Mouse (Mus musculus) fat pad, adult 2 months (tissue): ENCODE measurements around the gene Mindy4b-ps.
"Not testable (repeated sequence)": the region's sequence is repeated elsewhere in the genome, so short reads cannot be mapped to it uniquely, and the experiment has no call there.

Source experiments
- DNase-seq: peaks from one replicate; pipeline ENCODE4 v3.0.0-alpha.2; 2011; ENCODE audit warnings: low read depth, low spot score; ENCODE audit errors: extremely low read depth

Mindy4b-ps gene

DNA sequence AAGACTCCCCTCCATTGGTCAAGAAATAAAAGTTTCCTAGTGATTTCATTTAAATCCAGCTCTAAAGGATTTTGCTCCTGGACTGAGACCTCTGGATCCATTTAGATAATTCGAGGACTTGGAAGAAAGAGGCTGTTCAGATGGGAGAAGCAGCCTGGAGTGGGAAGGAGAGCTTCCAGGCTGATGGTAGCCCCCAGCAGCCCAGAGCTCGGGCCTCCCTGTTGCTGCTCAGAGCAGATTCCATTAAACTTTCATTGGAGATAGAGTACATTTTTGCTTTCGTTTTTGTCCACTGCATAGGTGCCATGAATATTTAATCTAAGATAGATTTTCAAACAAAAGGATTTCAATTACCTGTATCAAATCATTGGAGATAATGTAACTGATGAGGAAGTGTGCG, at the start of gene Mindy4b-ps:
Gene Mindy4b-ps, minus strand, starts transcription at position 101 of the 400 bp plus-strand sequence.
- DNase-seq = no peak

DNA sequence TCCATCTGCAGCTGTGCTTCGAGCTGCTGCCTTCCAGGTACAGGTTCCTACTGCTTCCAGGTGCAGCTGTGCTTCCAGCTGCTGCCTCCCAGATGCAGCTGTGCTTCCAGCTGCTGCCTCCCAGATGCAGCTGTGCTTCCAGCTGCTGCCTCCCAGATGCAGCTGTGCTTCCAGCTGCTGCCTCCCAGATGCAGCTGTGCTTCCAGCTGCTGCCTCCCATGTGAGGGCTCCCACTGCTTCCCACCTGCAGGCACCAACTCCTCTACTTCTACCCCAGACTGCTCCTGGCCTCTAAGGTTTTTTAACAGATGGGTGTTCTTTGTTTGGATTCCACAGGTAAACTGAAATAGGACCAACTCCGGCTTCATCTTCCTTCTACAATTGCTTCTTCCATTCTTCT, 49.8 kb upstream of the Mindy4b-ps start:
- not testable (repeated sequence) for DNase-seq

DNA sequence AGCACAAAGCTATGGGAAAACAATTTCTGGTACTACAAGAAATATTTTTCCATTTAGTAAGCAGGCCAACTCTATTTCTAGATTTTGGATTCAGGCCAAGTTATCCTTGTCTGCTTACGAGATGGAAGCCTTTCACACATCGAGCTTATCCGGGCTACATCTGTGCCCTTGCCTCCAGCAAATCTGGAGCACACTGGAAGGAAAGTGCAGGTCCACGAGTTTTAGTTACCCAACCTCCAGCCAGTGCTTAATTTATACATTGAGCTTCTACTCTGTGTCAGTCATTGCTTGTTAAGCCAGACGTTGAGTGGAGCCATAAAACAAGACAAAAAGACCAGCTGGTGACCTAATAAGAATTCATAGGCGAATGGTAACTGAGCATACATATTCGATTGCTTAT, 43.6 kb upstream of the Mindy4b-ps start:
- no peak for DNase-seq

DNA sequence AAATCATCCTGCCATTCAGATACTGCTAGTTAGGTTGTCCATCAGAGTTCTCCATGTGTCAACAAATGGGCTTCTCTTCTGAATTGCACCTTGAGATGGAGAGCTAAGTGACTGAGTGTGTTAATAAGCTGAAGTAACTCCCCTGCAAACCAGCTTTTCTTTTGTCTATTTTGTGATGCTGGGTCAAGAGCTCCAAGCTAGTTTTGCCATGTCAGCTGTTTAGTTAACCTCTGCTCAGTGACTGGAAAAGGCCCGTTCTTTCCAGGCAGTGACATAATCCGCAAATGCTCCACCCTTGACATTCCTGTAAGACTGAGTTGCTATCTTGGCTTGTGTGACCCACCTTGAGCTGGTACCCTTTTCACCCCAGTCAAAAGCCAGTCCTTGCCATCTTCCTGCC, 40.9 kb upstream of the Mindy4b-ps start:
- no peak for DNase-seq

DNA sequence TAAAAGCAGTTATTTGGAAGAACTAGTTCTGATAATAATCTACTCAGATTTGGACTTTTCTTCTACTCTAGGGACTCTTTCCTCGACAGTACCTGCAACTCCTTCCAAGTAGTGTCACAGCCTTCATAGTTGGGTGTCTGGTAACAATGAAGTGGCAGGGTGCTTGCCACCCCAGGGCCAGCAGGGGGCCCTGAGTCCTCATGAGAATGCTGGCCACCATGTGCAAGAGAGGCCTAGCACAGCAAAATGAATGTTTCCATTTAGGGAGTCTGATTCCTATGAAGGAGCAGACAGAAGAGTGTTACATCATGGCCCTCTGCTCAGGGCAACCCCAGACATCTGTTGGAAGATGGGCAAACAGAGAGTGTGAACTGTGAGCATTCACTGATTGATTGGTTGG, 21.3 kb upstream of the Mindy4b-ps start:
- DNase-seq = no peak

DNA sequence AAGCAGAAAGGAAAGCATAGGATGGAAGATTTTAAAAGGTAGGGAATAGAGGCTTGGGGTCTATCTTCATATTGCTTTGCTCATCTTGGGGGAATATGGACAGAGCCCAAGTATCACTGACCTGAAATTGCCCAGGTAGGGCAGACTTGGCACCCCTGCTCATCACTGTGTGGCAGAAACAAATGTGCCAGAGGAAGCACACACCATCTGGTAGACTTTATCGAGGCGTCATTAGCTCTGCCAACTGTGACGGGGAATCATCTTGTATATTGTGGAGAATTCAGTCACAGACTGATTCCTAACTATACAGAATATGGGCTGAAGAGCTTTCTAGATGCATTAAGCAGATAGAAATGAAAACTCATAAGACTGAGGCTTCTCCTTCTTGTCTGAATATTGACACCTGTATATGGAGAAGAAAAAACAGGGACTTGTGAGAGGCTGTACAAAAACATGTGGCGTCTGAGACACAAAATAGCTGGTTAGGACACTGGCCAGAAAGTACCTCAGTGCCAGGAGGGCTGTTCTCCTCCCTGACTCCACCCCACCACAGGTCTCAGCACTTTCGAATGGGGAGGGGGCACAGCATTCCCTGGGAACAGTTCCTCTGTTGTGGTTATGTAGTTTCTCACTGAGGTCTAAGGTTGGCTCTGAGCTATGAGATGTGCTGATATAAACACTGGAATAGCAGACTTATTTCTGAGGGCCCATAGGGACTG, 11.5 kb upstream of the Mindy4b-ps start:
- DNase-seq = no peak

DNA sequence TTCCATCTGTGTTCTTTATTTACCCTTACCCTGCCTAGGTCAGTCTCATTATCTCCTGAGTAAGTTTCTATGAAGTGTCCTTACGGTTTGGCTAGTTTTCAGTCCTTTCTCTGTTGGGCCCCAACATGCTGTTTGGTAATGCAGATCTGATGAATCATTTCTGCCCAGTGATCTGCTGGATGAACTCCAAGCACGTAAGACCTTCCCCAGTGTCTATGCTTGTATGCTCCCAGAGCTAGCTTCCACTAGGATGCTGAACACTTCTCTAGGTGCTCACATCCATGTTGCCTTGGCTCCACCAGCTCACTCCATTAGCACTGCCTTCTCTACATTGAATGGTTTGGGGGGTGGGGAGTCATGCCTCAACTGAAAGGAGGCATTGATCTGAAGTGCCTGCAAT, 10.8 kb upstream of the Mindy4b-ps start:
- DNase-seq = no peak

DNA sequence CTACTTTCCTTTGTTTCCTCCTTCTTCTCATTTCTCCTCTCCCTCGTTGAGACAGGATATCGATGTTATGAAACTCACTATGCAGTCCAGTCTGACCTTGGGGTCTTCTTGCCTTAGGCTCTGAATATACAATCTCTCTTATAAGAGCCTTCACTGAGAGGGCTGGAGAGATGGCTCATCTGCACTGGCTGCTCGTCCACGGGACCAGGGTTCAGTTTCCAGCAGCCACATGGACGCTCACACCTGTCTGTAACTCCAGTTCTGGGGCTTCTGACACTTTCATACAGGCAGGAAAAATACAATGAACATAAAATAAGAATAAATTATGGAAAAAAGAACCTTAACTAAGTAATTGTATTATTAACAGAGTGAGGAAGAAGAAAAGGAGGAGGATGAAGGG, 9.5 kb upstream of the Mindy4b-ps start:
- no peak for DNase-seq

DNA sequence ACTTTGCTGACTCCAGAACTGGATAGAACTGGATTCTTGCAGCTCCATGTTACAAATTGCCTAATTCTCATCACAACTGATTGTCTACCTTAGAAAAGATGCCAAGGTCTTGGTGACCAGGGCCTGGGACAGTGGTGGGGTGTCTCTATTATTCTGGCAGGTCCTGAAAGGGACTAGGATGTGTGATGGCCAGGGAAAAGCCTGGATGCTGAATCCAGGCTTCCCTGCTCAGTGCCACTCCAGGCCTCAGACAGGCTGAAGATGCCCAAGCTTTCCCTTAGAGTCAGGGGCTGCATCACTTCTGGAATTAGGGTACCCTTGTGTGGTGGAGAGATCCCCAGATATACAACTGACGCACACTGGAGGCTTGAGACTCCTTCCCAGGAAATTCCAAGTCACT, 7.8 kb upstream of the Mindy4b-ps start:
- DNase-seq = no peak

DNA sequence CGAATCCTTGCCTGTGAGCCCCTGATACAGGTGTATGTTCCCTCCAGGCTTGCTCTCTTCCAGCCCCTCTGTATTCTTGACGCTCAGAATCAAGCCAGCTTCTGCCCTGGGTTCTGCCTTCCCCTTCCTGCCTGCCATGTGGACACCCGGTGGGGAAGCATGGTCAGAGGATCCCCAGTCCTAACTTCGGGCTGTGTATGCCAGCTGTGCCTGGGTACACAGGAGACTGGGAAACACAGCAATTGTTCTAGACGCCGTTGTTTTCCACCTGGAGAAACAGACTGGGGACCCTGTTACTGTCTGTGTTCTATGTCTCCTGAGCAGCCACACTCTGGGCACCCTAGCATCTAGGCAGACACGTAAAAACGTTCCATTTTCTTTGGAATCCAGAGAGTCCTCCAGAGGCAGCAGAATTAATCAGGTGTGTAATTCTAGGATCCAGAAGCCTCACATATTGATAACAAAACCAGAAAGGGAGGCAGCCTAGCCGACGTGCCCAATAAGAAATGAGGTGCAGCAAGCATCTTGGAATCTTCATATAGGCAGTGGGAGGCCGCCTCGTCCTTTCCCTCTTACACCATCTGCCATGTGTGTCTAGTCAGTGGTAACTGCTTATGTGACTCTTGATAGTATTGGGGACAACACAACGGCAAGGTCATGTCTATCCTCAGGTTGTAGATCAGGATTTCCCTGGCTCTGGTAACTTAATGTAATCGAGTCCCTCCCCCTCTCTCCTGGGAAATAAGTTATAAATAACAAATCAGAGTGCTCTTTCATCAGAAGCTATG, 6.4 kb upstream of the Mindy4b-ps start:
- DNase-seq = no peak

DNA sequence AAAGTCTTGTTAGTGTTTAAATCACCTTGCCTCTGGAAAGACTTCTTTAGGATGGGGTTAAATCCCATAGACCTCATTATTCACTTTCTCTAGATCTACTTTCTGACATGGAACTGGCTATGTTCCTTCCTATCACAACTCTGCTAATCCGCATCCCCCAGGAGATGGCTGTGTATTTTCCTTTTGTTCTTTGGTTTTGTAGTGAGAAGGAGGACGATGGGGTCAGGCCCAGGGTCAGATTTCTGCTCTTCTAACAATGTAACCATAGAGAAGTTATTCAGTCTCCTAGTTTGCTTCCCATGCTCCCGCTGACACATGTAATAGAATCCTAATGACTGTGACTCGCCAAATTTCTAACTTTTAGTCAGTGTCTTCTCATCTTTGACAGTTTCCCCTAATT, 4.2 kb upstream of the Mindy4b-ps start:
- no peak for DNase-seq

DNA sequence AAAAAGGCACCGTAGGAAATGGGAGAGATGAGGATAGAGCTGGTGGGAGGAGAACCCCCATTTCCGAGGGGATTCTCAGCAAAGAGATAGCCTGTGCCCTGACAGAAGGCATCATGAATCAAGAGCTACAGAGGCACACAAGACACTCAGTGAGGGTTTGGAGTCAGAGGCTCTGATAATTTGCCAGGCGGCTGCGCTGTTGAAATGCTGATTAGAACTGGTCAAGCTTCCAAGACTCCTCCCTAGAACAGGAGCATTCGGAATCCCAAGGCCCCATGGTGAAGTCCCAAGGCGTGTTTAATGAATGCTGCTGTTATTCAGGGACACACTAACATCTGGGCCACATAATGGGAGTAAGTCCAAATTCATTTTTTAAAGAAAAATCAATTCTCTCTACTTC, 4.8 kb downstream of the Mindy4b-ps start:
- DNase-seq = no peak

DNA sequence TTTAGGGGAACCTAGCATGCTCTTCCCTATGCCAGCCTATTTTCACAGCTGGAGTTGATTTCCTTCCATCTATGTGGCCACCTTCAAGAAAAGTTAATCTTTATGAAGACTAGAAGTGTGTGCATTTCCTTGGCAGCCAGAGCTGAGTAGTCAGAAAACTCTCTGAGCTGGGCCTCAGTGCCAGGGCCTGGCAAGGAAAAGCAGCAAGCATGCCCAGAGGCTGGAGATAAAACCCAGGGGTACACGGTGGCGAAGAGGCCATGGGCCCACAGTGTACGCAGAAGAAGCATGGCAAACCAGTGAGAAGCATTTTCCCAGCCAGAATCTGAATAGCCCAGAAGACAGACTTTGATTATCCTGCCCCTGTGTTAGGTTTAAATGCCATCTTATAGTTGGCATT, 7.9 kb downstream of the Mindy4b-ps start:
- no peak for DNase-seq

DNA sequence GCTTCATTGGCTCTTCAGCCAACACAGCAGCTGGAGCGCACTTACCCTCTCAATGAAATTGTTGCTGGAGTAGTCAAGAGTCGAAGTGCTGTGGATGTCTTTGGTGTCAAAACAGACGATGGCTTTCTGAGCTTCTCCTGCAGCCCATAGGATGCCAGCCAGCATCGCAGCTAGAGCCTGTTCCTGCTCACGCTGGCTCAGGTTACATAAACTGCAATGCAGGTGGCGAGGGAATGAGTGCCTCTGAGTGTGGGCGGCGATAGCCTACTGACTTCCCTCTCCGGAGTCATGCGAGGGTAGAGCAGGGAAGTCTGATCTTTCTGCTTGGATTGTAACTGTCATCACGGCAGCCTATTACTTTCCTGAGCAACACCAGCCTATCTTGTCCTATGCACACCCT, 11.8 kb downstream of the Mindy4b-ps start:
- DNase-seq = no peak

DNA sequence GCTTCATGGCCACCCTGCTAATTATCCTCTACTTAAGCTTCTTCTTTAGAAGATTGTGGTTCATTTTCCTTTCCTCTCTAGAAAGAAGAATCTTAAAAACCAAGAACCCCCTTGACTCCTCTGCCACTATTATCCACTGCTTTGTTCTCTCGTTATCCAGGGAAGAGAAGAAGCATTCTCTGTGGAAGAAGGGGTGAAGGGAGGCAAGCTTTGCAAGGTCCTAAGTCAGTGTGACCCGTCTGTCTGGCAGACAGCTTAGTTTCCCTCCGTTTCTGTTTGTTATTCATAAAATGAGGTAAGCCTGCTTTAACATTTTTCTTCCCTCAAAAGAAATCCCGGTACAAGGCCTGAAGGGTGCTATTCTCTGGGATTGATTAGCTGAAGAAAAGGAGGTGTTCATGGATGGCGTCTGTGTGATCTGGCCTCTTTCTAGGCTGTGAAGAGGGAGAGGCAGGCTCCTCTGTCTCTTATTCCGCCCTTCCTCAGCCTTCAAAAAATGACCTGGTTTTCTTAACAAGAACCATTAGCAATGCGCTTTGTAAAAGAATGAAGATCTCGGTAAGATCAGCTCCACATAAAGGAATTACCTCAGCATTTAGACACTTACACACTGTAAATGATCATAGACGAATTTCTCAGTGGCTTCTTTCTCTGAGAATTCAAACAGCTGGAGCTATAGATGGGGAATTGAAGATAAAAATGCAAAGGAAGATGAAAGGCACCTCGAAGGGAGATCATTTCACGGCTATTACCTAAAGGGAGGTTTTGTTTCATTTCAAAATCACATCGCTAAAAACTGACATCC, 12.8 kb downstream of the Mindy4b-ps start:
- no peak for DNase-seq

DNA sequence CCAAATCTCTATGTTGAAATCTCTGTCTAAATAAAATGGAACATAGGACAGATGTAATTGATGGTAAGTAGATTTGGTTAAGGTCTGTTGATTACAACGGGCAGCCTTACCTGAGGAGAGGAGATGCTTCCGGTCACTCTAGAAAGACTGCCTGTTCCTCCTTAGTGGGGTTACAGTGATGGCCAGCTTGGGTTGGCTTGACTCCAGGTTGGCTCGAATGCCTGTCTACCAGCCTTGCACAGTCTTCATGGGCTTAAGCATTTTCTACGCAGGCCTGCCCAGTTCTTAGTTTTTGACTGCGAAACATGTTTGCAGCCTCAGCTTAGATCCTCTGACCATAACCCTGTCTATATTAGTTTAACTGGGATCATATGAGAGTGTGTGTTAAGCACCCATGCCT, 13.5 kb downstream of the Mindy4b-ps start:
- DNase-seq = no peak

DNA sequence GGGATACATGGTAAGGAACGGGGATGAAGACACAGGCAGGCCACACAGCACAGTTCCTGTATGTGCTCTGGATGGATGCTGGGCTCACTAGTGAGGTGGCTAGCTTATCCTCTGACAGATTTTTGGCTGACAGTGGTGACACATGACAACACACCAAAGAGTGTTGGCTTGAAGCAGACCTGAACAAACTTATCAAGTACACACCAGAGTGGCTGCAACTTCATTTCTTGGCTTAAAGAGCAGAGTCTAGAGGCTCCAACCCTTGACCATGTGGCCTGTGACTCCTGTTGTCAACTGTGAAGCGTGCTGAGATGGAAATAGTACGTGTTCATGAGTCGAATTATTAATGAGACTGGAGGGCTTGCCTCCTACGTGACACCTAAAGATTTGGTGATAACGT, 17.4 kb downstream of the Mindy4b-ps start:
- no peak for DNase-seq

DNA sequence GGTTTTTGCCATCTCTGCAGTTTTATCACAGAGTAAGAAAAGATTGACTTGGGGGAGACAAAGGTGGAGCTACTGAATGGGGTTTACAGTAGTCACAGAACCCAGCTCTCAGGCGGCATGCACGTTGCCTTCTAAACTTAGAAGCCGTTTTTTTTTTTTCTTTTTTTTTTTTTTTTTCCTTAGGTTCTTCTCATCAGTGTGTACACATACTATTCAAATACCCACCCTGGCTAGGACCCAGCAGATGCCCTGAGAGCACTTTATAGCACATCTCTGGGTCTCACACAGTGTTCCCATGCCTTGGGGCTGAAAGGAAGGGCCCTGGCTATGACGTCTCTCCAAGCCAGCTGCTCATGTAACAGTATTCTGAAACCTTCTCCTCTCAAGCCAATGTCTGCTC, 23.4 kb downstream of the Mindy4b-ps start:
- DNase-seq = no peak

DNA sequence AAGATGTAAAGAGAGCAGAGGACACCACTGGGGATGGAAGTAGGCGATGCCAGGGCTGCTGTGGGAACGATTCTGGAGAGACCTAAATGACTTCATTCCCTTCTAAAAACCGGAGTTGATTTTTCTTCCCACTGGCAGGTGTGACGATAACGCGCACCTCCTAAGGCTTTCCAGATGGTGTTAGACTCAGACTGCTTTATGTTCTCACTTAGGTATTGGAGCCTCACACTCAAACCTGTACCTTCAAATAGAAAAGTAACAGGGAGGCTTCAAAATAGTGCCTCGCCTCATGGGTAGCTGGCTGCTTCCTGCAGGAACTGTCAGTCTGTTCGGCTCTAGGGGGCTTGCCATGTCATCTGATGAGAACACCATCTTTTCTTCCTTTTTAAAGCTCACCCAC, 23.9 kb downstream of the Mindy4b-ps start:
- DNase-seq = no peak

DNA sequence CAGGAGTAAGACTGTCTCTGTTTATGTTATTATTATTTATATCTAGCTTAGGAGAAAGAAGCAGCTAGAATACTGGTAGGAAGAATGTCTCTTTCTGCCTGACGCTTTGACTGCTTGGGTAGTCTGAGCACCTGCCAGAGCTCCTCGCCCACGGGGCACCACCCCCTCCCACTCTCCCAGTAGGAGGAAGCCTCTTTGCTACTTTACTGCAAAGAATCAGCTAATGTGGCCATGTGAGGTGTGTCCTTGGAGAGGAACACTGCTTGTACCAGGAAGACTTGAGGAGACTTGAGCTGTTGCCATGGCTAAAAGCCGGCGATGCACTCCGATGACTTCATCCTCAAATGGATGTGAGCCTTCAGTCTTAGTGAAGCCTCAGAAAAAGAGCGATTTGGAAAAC, 32.6 kb downstream of the Mindy4b-ps start:
- DNase-seq = no peak

DNA sequence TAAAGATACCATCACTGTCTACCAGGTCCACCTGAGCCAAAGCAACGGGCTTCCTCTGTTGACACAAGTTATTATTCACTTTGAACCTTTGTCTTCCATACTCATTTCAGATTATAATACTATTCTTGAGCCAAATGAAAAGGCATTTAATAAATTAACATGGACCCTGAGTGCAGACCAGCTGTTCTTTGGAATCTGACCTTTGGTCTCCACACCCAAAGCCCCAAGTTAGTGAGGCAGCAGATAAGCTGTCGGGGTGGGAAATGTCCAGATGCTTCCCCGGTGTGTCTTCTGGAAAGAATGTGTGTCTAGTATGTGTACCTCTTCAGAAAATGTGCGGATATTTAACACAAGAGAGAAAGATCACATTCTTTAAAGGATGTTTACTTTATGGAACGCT, 33.1 kb downstream of the Mindy4b-ps start:
- no peak for DNase-seq

DNA sequence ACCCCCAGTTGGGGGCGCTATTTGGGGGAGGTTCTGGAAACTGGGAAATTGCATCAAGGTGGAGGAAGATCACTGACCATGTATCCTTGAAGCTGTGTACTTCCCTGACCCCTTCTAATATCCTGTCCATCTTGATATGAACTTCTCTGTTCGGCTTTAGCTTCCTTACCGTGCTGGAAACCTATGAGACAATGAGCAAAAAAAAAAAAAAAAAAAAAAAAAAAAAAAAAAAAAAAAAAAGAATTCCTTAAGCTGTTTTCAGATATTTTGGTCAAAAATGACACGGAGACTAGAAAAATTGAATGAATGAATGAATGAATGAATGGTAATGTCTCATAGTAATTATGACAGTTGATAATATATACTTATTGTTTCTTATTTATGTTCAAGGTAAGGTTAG, 35.6 kb downstream of the Mindy4b-ps start:
- DNase-seq = no peak
